Mouse (Mus musculus) lung, postnatal 0 days (tissue): Measurements from ENCODE around the gene Runx3.

Experiments
- CTCF ChIP-seq: IDR thresholded peaks from 2 replicates; pipeline ENCODE4 v1.5.1; 2016; ENCODE audit warnings: antibody characterized with exemption, mild to moderate bottlenecking
- EP300 ChIP-seq: IDR thresholded peaks from 2 replicates; pipeline ENCODE4 v1.6.1; 2016; ENCODE audit warnings: antibody characterized with exemption, mild to moderate bottlenecking, control low read depth

DNA sequence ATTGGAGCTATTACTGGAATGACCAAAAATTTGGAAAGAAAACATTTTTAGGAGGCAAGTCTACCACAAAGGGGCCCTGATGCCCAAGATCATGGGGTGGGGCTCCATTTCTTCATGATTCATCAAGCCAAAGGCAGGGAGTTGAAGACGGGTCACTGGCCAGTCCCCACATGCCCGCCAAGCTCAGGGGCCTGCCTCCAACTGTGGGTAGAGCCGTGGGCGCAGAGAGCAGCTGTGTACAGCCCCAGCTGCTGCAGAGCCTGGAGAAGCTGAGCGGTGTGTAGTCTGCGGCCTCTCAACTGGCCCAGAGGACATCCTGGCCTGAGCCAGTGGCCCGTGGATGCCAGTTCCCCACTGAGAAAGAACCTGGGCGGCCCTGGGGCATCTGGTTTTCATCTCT lies 24.8 kb upstream of the Runx3 start:
- TF ChIP-seq CTCF (no peak), EP300 (no peak)
